Mouse (Mus musculus): ENCODE measurements around the gene Flt3l. TPM values are rescaled to one million over a fixed set of nuclear protein-coding genes. Genes with fewer than 3 reads are reported as not detected.

Flt3l gene
- polyA plus RNA-seq, 2 experiments = 3.3 to 12.4 TPM

DNA sequence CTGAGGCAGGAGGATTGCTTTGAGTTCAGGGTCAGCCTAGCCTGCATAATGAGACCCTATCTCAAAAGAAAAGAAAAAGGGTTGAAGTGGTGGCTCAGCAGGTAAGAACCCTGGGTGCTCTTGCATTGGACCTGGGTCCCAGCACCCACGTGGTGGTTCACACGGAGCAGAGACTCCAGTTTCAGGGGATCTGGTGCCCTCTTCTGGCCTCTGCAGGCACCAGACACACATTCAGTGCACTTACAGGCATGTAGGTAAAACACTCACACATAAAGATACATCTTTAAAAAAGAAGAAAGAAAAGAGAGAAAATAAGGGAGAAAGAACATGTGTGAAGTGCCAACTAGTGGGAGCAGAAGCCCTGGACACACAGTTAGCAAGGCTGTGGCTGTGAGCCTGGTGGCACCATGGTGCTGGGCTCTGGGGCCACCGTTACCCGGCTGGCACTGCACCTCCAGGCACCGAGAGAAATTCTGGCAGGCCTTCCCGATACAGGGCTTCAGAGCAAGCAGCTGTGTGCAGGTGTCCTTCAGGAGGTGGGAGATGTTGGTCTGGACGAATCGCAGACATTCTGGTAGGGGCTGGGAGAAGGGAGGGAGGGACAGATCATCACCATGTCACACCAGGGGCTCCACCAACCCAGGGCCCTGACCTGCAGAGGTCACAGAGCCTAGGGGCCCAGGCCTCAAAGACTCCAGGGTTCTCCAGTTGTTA, 2.6 kb downstream of the Flt3l start:
- H3K36me3 ChIP-seq (ENCODE audit: control insufficient read depth, insufficient read depth, low read length) = no peaks in the 10 kb centered on the region
- ATAC-seq (ENCODE audit: low FRiP score, low read depth) (no peak), DNase-seq (ENCODE audit: low spot score) (no peak)
- TF ChIP-seq POLR2A (IDR thresholded peaks at IDR 0.05; ENCODE audit: borderline replicate concordance, extremely low read depth, insufficient read depth, insufficient read length) = no peak
- H3K9ac ChIP-seq (ENCODE audit: low read depth, low read length, severe bottlenecking) = no peak overlapping the region
- no peak overlapping the region for H3K4me3 ChIP-seq (replicated peaks; ENCODE audit: low read length)
- WGBS = 77% methylated on average over 8 of the region's 8 CpGs
- no peaks in the 10 kb centered on the region for H3K9me3 ChIP-seq (ENCODE audit: control insufficient read depth, low read length)
- no peak overlapping the region for H3K4me2 ChIP-seq (replicated peaks; ENCODE audit: low read depth, low read length, severe bottlenecking)
- no peak overlapping the region for H3K27ac ChIP-seq (replicated peaks; ENCODE audit: low read depth, low read length)
- H3K4me1 ChIP-seq (ENCODE audit: control insufficient read depth, insufficient read depth, low read length) = peaks cover 5% of the 10 kb centered on the region; the same call in 1 of the 2 replicates
- 0 out of 2 replicates have a peak, but pooled peaks cover 4% of the 10 kb centered on the region for H3K27me3 ChIP-seq (ENCODE audit: control insufficient read depth, insufficient read depth, low read length)

DNA sequence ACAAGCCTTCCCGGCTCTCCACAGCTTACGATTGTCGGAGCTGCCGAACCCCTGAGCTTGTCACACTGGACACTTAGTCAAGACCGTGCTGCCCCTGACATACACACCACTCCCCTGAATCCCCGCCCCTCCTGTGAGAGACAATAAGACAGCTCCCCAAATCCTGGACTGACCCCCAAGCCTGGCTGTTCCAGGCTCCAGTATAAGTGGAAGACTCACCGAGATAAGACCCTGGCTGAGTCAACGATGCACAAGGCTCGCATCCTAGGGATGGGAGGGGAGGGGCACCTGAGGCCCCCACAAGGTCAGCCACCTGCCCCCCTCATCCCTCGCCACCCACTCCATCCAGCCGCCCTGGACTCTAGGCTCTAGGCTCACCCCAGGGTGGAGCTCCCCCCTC, 4.4 kb downstream of the Flt3l start:
- H3K4me2 ChIP-seq (replicated peaks; ENCODE audit: low read depth, low read length, severe bottlenecking) = no peak overlapping the region

DNA sequence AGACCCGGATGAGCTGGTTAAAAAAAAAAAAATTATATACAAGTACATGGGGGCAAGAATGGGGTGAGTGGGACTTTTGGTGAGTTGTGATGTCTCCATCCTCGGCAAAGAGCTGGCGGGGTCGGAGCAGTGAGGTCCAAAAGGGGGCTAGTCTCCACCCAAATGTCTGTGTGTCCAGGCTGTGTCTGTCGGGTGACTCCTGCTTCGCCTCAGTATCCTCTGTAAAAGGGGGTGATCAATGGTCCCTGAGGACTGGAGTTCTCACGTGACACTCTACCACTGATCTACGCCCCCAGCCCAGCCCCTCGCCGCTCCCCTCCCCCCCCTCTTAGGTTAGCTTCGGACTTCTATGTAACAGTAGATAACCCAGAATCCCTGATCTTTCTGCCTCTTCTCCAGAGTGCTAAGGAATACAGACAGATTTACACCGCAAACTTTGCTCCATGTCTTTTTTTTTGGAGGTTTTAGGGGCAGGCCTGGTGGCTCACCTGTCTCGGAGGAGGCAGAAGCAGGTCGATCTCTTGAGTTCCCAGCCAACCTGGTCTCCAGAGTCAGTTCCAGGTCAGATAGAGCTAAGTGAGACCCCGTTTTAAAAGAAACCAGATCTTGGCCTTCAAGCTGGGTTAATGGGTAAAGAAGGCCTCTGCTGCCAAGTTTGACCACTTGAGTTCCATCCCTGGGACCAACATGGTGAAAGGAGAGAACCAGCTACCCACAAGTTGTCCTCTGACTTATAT, 6.3 kb downstream of the Flt3l start:
- H3K9me3 ChIP-seq (ENCODE audit: control insufficient read depth, low read length) = no peaks in the 10 kb centered on the region
- TF ChIP-seq POLR2A (IDR thresholded peaks at IDR 0.05; ENCODE audit: borderline replicate concordance, extremely low read depth, insufficient read depth, insufficient read length) = no peak
- peak overlapping the region; percentile 80; the same call in 1 of the 2 replicates for H3K27ac ChIP-seq (replicated peaks; ENCODE audit: low read depth, low read length)
- peak overlapping the region; percentile 96 for H3K4me3 ChIP-seq (replicated peaks; ENCODE audit: low read length)
- peak overlapping the region; percentile 59 for H3K9ac ChIP-seq (ENCODE audit: low read depth, low read length, severe bottlenecking)
- DNase-seq (ENCODE audit: low spot score) = no peak
- H3K36me3 ChIP-seq (ENCODE audit: control insufficient read depth, insufficient read depth, low read length) = peaks cover 26% of the 10 kb centered on the region
- ATAC-seq (ENCODE audit: low FRiP score, low read depth) = no peak
- no peaks in the 10 kb centered on the region for H3K27me3 ChIP-seq (ENCODE audit: control insufficient read depth, insufficient read depth, low read length)
- 63% methylated on average over 12 of the region's 15 CpGs for WGBS
- H3K4me2 ChIP-seq (replicated peaks; ENCODE audit: low read depth, low read length, severe bottlenecking) = peak overlapping the region; percentile 57
- peaks cover 23% of the 10 kb centered on the region for H3K4me1 ChIP-seq (ENCODE audit: control insufficient read depth, insufficient read depth, low read length)

More for the DNA sequence above, 4.4 kb downstream of the Flt3l start:
- H3K4me3 ChIP-seq (replicated peaks; ENCODE audit: low read length) = no peak overlapping the region
- no peak overlapping the region for H3K9ac ChIP-seq (ENCODE audit: low read depth, low read length, severe bottlenecking)
- H3K9me3 ChIP-seq (ENCODE audit: control insufficient read depth, low read length) = no peaks in the 10 kb centered on the region
- 82% methylated on average over 11 of the region's 11 CpGs for WGBS
- H3K4me1 ChIP-seq (ENCODE audit: control insufficient read depth, insufficient read depth, low read length) = peaks cover 12% of the 10 kb centered on the region
- peaks cover 7% of the 10 kb centered on the region for H3K36me3 ChIP-seq (ENCODE audit: control insufficient read depth, insufficient read depth, low read length)
- ATAC-seq (ENCODE audit: low FRiP score, low read depth) = no peak
- 0 out of 2 replicates have a peak, but pooled peaks cover 4% of the 10 kb centered on the region for H3K27me3 ChIP-seq (ENCODE audit: control insufficient read depth, insufficient read depth, low read length)
- DNase-seq (ENCODE audit: low spot score) = no peak
- no peak overlapping the region for H3K27ac ChIP-seq (replicated peaks; ENCODE audit: low read depth, low read length)
- no peak for TF ChIP-seq POLR2A (IDR thresholded peaks at IDR 0.05; ENCODE audit: borderline replicate concordance, extremely low read depth, insufficient read depth, insufficient read length)

DNA sequence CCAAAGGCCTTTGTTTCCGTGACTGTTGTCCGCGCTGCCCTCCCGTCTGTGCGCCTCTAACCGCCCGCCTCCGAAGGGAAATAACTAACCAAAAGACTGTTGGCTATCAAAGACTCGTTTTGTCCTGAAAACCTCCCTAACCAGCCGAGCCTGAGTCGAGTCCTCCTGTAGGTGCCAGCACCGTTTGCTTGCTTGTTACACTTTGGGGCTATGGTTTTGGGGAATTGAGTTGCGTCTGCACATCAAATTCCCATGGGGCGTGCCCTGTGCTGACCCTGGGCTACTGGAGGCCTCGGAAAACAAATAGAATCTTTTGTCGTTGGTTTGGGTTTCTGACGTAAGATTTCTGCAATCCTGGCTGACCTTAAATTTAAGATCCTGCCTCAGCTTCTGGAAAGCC, 6.9 kb downstream of the Flt3l start:
- Histone ChIP-seq H3K9ac (ENCODE audit: low read depth, low read length, severe bottlenecking) (peak overlapping the region; percentile 59), H3K9me3 (ENCODE audit: control insufficient read depth, low read length) (no peaks in the 10 kb centered on the region), H3K27ac (replicated peaks; ENCODE audit: low read depth, low read length) (peak overlapping the region; percentile 80), H3K36me3 (ENCODE audit: control insufficient read depth, insufficient read depth, low read length) (peaks cover 30% of the 10 kb centered on the region), H3K27me3 (ENCODE audit: control insufficient read depth, insufficient read depth, low read length) (no peaks in the 10 kb centered on the region), H3K4me1 (ENCODE audit: control insufficient read depth, insufficient read depth, low read length) (peaks cover 26% of the 10 kb centered on the region), H3K4me3 (replicated peaks; ENCODE audit: low read length) (peak overlapping the region; percentile 96), H3K4me2 (replicated peaks; ENCODE audit: low read depth, low read length, severe bottlenecking) (peak overlapping the region; percentile 57)
- ATAC-seq (ENCODE audit: low FRiP score, low read depth) (0 out of 2 replicates have a peak, but pooled peaks have one; percentile 0), DNase-seq (ENCODE audit: low spot score) (no peak)
- TF ChIP-seq POLR2A (IDR thresholded peaks at IDR 0.05; ENCODE audit: borderline replicate concordance, extremely low read depth, insufficient read depth, insufficient read length) = no peak
- 2% methylated on average over 17 of the region's 17 CpGs for WGBS

DNA sequence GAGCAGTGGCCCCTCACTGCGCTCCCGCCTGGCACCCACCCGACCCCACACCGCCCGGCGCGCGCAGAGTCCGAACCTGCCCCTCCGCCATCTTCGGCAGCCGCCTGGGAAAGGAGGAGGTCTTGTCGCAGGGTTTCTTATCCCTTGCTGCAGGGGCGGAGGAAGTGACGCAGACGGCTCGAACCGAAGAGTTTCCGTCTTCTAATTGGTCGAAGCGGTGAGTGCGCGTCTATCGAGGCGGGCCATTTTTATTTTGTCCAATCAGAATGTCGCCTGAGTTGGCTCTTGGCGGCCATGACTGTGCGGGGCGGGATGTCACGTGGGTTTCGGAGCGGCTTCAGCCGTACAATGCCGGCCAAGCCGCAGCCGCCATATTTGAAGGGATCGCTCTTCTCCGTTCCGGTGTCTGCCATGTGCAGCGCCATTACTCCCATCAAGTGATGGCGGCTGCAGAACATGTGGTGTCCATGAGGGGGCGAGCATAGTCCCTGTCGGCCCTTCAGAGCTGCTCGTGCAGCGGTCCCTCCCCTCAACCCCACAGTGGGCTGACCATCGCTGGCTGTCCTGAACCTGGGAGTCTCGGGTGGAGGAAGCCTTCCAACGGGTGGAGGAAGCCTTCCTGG, 7.5 kb downstream of the Flt3l start, which contains the start of gene Rpl13a:
Gene Rpl13a, minus strand, starts transcription at position 138 of the 623 bp plus-strand sequence.
- peak; percentile 99 for DNase-seq (ENCODE audit: low spot score)
- TF ChIP-seq POLR2A (IDR thresholded peaks at IDR 0.05; ENCODE audit: borderline replicate concordance, extremely low read depth, insufficient read depth, insufficient read length) = peak; percentile 98
- WGBS = under 1% methylated on average over 39 of the region's 48 CpGs
- ATAC-seq (ENCODE audit: low FRiP score, low read depth) = peak; percentile 93
- Histone ChIP-seq H3K4me1 (ENCODE audit: control insufficient read depth, insufficient read depth, low read length) (peaks cover 26% of the 10 kb centered on the region), H3K9me3 (ENCODE audit: control insufficient read depth, low read length) (no peaks in the 10 kb centered on the region), H3K27me3 (ENCODE audit: control insufficient read depth, insufficient read depth, low read length) (no peaks in the 10 kb centered on the region), H3K4me3 (replicated peaks; ENCODE audit: low read length) (peak within 1 kb of the TSS; percentile 96), H3K9ac (ENCODE audit: low read depth, low read length, severe bottlenecking) (peak within 1 kb of the TSS; percentile 99), H3K4me2 (replicated peaks; ENCODE audit: low read depth, low read length, severe bottlenecking) (peak within 1 kb of the TSS; percentile 90), H3K27ac (replicated peaks; ENCODE audit: low read depth, low read length) (peak within 1 kb of the TSS; percentile 91), H3K36me3 (ENCODE audit: control insufficient read depth, insufficient read depth, low read length) (peaks cover 30% of the 10 kb centered on the region)
